Mouse (Mus musculus) limb, embryonic 13.5 days (tissue): ENCODE measurements around the gene Ttll7. TPM values are rescaled to one million over a fixed set of nuclear protein-coding genes. Genes with fewer than 3 reads are reported as not detected.

Experiments
- ATAC-seq: fragments of 200-750 bp; cut with Nextera tagmentation; 2 replicates; pipeline ENCODE4 v1.8.0; 2017; ENCODE audit warnings: low read depth, moderate number of reproducible peaks, moderate TSS enrichment; ENCODE audit not compliant: low FRiP score
- H3K27ac ChIP-seq: fragments of 300-500 bp; sonication (generic); 2 replicates; pipeline ENCODE4 v1.5.1; 2015; ENCODE audit warnings: inconsistent platforms, mild to moderate bottlenecking, moderate library complexity
- H3K27me3 ChIP-seq: fragments of 300-500 bp; sonication (generic); 2 replicates; pipeline ENCODE4 v1.6.1; 2015; ENCODE audit warnings: mild to moderate bottlenecking, inconsistent platforms
- H3K36me3 ChIP-seq: fragments of 300-500 bp; sonication (generic); 2 replicates; pipeline ENCODE4 v1.6.1; 2015; ENCODE audit warnings: inconsistent platforms, mild to moderate bottlenecking, moderate library complexity
- H3K4me1 ChIP-seq: fragments of 300-500 bp; sonication (generic); 2 replicates; pipeline ENCODE4 v1.6.1; 2015; ENCODE audit warnings: inconsistent platforms
- H3K4me2 ChIP-seq: fragments of 300-500 bp; sonication (generic); replicated peaks from 2 replicates; pipeline ENCODE4 v1.6.1; 2015; ENCODE audit warnings: inconsistent platforms, mild to moderate bottlenecking, moderate library complexity
- H3K4me3 ChIP-seq: fragments of 300-500 bp; sonication (generic); 2 replicates; pipeline ENCODE4 v1.5.1; 2015; ENCODE audit warnings: moderate library complexity, mild to moderate bottlenecking, inconsistent platforms
- H3K9ac ChIP-seq: fragments of 300-500 bp; sonication (generic); 2 replicates; pipeline ENCODE4 v1.6.1; 2015; ENCODE audit warnings: mild to moderate bottlenecking, inconsistent platforms
- H3K9me3 ChIP-seq: fragments of 300-500 bp; sonication (generic); 2 replicates; pipeline ENCODE4 v1.6.1; 2016; ENCODE audit warnings: inconsistent platforms
- whole genome bisulfite sequencing: fragments of 180-500 bp; shearing (Covaris S2); methylation state at CpG from one replicate; pipeline ENCODE4 v1.1.7; 2015; 5-methylcytosine and 5-hydroxymethylcytosine counted together
- polyA plus RNA-seq: library from polyadenylated mRNA; unstranded; fragments of >200 nt; fragmentation: Nextera tagmentation; extraction: Ambion mirVana; gene quantifications from 2 replicates; pipeline ENCODE4 v1.2.1, GENCODE M21; 2015

Ttll7 gene
- polyA plus RNA-seq: 2.1 and 2.5 TPM in 2 replicates

DNA sequence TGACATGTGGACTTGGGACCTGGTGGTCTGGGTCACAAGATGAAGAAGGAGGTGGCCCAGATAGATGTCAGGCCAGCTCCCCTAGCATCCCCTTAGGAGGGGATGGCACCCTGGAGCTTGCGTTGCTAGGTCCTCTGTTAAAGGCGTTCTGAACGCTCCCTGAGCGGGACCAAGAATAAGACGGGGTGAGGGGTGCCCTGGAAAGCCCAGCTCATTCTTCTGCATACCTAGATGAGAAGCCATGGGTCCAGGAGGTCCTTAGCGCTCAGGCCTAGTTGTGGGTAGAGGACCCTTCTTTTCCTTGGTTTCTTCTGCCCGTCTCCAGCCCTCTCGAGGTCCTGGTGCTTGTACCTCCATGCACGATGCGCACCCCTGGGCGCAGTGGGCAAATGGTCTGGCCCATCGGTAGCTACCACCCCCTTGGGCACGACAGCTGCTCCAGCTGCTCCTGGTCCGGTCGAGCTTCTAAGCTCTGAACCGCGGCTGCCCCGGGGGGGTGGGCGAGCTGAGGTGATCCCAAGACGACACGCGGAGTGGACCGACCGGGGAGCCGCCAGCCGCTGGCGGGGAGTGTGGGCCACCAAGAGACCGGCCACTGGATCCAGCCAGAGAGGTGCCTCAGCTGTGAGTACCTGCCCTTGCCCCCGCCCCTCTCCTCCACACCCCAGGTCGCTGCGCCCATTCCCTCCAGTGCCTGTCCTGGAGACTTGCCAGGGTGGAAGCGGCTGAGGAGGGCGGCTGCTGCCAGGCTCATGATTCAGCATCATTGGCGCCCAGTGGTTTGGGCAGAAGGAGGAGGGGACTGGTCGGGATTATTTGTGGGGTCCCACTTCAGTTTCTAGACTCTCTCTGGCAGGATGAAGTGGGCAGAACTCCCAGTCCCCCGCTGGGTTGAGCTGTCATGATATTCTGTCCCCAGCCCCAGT, at the start of gene Ttll7:
Gene Ttll7, plus strand, starts transcription at position 402 of the 926 bp plus-strand sequence.
- Histone ChIP-seq H3K4me3 (peak within 1 kb of the TSS; percentile 66), H3K9me3 (no peaks in the 10 kb centered on the region), H3K4me2 (peak within 1 kb of the TSS; percentile 92), H3K27ac (no peak within 1 kb of the TSS), H3K4me1 (peaks cover 10% of the 10 kb centered on the region; the same call in 1 of the 2 replicates), H3K9ac (peak within 1 kb of the TSS; percentile 73), H3K36me3 (no peaks in the 10 kb centered on the region), H3K27me3 (0 out of 2 replicates have a peak, but pooled peaks cover 2% of the 10 kb centered on the region)
- 0% methylated on average over 34 of the region's 36 CpGs for WGBS
- peak; percentile 98 for ATAC-seq

DNA sequence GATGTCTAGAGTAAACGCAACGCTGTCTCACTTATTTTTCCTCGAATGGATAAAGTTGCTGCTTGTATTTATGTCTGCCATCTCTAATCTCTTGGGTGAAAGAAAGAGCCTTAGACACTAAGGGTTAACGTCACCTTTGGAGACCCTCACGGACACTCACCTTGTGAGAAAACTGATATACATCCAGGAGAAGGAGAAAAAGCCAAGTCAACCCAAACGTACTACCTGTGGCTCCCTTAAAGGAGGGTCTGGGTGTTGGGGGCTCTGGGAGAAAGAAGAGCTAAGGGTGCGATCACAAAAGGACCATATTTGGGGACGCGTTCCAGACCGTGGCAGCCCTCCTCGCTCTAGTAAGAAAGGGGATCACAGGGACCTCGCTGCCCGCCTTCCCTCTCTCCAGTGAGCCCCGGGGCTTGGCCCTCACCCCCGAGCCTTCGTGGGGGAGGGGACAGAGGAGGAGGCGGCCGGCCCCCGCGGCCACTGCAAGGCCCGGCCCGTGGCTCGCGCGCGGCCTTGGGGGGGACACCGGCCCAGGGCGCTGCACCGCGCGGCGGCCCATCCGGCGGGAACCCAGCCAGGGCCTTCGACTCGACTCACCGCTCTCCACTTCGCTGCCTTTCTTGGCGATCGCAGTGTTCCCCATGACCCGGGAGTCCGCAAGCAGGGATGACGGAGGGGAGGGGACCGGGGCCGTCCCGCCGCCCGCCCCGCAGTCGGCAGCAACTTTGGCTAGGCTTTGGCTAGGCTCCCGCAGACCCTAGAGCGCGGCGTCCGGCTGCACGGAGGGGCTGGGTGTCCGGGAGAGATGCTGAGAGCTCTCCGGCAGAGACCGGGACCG, 39.9 kb upstream of the Ttll7 start:
- ATAC-seq: peak; percentile 75
- H3K27me3 ChIP-seq: no peaks in the 10 kb centered on the region; the same call in 1 of the 2 replicates
- H3K9ac ChIP-seq: peak overlapping the region; percentile 94
- H3K4me2 ChIP-seq: peak overlapping the region; percentile 83
- H3K36me3 ChIP-seq: 0 out of 2 replicates have a peak, but pooled peaks cover 4% of the 10 kb centered on the region
- peak overlapping the region; percentile 96 for H3K4me3 ChIP-seq
- WGBS: 1% methylated on average over 55 of the region's 60 CpGs
- no peaks in the 10 kb centered on the region for H3K9me3 ChIP-seq
- peaks cover 14% of the 10 kb centered on the region for H3K4me1 ChIP-seq
- peak overlapping the region; percentile 93 for H3K27ac ChIP-seq

DNA sequence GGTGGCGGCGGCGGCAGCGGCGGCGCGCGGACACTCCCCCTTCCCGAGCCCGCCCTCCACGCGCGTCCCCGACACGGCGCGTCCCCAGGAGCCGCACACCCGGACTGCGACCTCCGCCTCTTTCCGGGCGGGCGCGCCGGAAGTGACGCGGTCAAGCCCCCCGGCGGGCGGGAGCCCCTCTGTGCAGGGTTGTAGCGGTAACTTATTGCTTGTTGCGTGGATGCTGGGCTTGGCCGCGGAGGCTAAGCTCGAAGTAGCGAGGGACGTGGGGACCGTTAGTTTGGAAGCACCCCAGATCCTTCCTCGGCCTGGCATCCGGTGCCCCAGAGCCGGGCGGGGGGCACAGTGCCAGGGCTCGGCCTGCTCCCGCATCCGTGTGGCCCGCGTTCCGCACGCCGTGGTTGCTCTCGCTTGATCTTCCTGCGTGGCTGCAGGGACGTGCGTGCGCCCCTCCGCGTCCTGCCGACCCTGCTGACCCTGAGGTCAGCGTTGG, 39.2 kb upstream of the Ttll7 start, which contains the start of gene Prkacb:
Gene Prkacb, minus strand, starts transcription at position 90 of the 493 bp plus-strand sequence.
- Histone ChIP-seq H3K9me3 (no peaks in the 10 kb centered on the region), H3K4me1 (peaks cover 14% of the 10 kb centered on the region), H3K36me3 (no peaks in the 10 kb centered on the region), H3K4me3 (peak within 1 kb of the TSS; percentile 96), H3K9ac (peak within 1 kb of the TSS; percentile 94), H3K27ac (peak within 1 kb of the TSS; percentile 93), H3K27me3 (no peaks in the 10 kb centered on the region; the same call in 1 of the 2 replicates), H3K4me2 (peak within 1 kb of the TSS; percentile 83)
- WGBS: under 1% methylated on average over 45 of the region's 60 CpGs
- peak; percentile 97 for ATAC-seq

DNA sequence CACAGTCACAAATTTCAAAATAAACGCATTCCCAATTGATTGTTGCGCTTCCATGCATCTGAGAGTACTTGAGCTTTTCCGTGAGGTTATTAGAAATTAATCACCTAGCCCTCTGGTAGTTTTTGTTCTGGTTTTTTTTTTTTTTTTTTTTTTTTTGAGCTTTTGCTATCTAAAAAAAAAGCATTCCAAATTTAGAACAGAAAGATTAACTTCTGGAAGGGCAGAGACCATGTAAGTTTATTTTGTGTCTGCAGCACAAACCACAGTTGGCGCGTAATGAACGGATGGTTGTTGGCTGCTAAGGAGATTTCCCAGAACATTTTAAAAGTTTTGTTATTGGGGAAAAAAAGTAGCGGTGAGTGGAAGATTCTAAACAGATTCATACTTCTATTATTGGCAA, 38.5 kb upstream of the Ttll7 start:
- Histone ChIP-seq H3K27ac (no peak overlapping the region), H3K27me3 (no peaks in the 10 kb centered on the region; the same call in 1 of the 2 replicates), H3K9ac (peak overlapping the region; percentile 94), H3K4me2 (peak overlapping the region; percentile 83), H3K4me3 (peak overlapping the region; percentile 96), H3K4me1 (peaks cover 14% of the 10 kb centered on the region), H3K36me3 (no peaks in the 10 kb centered on the region), H3K9me3 (no peaks in the 10 kb centered on the region)
- 60% methylated on average over 7 of the region's 7 CpGs for WGBS
- ATAC-seq: no peak

DNA sequence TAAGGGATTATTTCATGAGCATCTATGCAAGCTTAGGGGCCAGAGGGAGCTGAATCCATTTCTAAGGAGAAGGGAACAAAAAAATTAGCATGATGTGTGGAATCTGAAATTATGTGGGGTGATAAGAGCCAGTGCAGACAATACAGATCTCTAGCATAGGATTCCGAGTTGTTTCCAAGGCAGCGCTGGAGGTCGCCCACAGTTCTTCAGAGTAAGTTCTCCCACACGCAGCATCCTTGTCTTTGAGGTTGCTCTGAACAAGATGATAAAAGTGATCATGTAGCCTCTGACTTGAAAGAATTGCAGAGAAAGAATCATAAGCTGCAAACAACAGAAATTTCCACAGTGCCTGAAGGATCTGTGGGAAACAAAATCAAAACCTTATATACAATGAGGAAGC, 31.4 kb upstream of the Ttll7 start:
- no peaks in the 10 kb centered on the region for H3K36me3 ChIP-seq
- no peak overlapping the region for H3K27ac ChIP-seq
- ATAC-seq: no peak
- no peak overlapping the region for H3K4me2 ChIP-seq
- WGBS: 91% methylated on average over 4 of the region's 4 CpGs
- no peaks in the 10 kb centered on the region for H3K9me3 ChIP-seq
- H3K4me1 ChIP-seq: 0 out of 2 replicates have a peak, but pooled peaks cover 3% of the 10 kb centered on the region
- peaks cover 3% of the 10 kb centered on the region; the same call in 1 of the 2 replicates for H3K27me3 ChIP-seq
- H3K9ac ChIP-seq: no peak overlapping the region
- no peak overlapping the region for H3K4me3 ChIP-seq

DNA sequence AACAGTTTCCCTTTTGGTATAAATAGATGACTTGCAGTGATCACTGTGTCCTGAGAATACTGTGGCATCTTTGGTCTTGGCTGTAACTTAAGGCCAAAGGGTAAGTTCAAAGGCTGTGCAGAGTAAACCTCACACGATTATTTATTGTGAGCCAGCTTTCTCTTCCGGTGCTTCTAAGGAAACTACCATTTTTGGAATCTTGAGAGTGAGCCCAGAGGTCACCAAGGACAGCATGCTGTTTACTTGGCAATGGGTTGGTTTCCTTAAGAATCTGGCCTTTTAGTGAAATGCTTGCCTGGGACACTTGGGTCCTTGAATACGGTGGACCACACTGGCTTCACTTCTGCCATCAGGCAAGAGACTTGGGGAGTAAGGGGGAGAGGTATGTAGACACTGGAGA, 9.4 kb upstream of the Ttll7 start:
- H3K36me3 ChIP-seq: no peaks in the 10 kb centered on the region
- no peaks in the 10 kb centered on the region for H3K27me3 ChIP-seq
- H3K27ac ChIP-seq: no peak overlapping the region
- WGBS: 30% methylated on average over 3 of the region's 3 CpGs
- H3K4me2 ChIP-seq: no peak overlapping the region
- H3K9ac ChIP-seq: no peak overlapping the region
- no peak for ATAC-seq
- H3K9me3 ChIP-seq: no peaks in the 10 kb centered on the region
- no peak overlapping the region for H3K4me3 ChIP-seq
- peaks cover 4% of the 10 kb centered on the region for H3K4me1 ChIP-seq

DNA sequence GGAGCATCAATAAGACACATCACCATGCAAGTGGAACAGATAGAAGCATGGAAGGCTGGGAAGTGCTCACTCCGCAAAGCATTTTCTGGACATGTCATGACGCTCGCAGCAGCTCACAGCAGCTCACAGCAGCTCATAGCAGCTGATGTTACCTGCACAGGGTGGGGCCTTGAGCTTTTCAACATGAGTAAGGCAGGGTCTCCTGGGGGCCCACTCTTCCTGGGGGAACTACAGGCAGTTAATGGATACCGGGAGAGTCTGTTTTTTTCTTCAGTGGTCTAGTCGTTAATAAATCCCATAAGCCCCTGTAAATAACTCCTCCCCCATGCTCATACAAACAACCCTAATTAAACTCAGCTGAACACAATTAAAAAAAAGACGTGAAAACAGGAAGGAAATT, 8.7 kb upstream of the Ttll7 start:
- Histone ChIP-seq H3K9ac (no peak overlapping the region), H3K9me3 (no peaks in the 10 kb centered on the region), H3K4me2 (no peak overlapping the region; the same call in 1 of the 2 replicates), H3K4me3 (no peak overlapping the region), H3K36me3 (no peaks in the 10 kb centered on the region), H3K27me3 (no peaks in the 10 kb centered on the region), H3K4me1 (peaks cover 4% of the 10 kb centered on the region), H3K27ac (no peak overlapping the region)
- no peak for ATAC-seq
- 34% methylated on average over 6 of the region's 6 CpGs for WGBS

DNA sequence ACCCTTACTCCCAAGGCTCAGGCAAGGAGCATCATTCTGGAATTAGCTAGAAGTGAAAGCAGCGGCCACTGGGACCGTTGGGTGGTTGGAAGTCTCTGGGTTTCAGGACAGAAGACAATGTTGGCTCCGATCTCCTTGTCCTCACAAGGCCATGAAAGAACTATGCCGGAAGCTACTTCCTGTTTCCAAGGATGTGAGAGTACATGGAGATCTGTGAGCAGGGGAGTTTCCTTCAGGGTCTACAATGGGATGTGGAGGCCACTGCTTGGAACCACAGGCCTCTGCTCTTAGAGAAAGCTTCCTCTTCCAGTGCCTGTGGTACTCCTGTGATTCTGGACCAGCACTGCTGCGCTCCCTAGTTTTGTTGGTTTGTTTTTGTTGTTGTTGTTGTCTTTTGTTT, 5.9 kb upstream of the Ttll7 start:
- ATAC-seq: no peak
- 95% methylated on average over 5 of the region's 5 CpGs for whole genome bisulfite sequencing
- Histone ChIP-seq H3K4me2 (no peak overlapping the region), H3K4me3 (no peak overlapping the region), H3K4me1 (peaks cover 4% of the 10 kb centered on the region), H3K9ac (no peak overlapping the region), H3K27me3 (no peaks in the 10 kb centered on the region), H3K27ac (no peak overlapping the region), H3K9me3 (no peaks in the 10 kb centered on the region), H3K36me3 (no peaks in the 10 kb centered on the region)

DNA sequence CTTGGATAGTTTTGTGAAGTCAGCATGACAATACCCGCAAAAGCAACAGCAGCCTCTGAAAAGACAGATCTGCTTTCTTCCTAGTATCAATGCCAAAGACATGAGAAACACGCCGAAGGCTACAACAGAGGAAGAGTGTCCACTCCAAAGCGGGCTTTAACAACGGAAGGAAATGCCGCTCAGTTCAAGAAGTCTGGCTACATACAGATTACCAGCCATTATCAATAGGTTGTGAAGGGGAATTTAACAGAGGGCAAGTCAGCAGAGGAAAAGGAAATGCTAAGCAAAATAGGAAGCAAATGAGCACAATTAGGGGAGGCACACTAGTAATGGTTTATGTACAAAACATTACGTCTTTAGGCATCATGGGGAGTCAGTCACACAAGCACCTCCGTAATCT, 4.1 kb upstream of the Ttll7 start:
- H3K9ac ChIP-seq: no peak overlapping the region
- no peak overlapping the region for H3K4me2 ChIP-seq
- no peak overlapping the region for H3K27ac ChIP-seq
- 78% methylated on average over 8 of the region's 8 CpGs for WGBS
- no peaks in the 10 kb centered on the region for H3K9me3 ChIP-seq
- no peak for ATAC-seq
- 0 out of 2 replicates have a peak, but pooled peaks cover 2% of the 10 kb centered on the region for H3K27me3 ChIP-seq
- H3K36me3 ChIP-seq: no peaks in the 10 kb centered on the region
- H3K4me3 ChIP-seq: no peak overlapping the region
- H3K4me1 ChIP-seq: peaks cover 14% of the 10 kb centered on the region

DNA sequence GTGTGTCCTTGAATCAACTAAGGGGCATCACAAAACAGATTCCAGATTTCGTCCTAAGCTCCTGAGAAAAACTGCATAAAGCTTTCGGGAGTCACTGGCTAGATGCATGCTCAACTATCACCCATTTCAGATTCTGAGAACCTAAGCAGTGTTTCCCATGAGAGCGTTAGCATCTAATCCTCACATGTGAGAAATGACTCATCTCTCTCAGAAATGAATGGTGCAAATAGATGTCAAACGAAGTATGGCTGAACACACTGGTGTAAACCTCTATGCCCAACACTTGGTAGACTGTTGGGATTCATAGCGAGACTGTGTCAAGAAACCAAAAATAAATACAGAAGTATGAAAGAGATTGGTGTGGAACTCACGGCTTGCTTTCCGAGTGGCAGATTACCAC, 2.8 kb upstream of the Ttll7 start:
- no peak for ATAC-seq
- no peak overlapping the region for H3K9ac ChIP-seq
- H3K4me2 ChIP-seq: no peak overlapping the region
- no peaks in the 10 kb centered on the region for H3K9me3 ChIP-seq
- 0 out of 2 replicates have a peak, but pooled peaks cover 2% of the 10 kb centered on the region for H3K27me3 ChIP-seq
- WGBS: 92% methylated on average over 7 of the region's 7 CpGs
- H3K4me3 ChIP-seq: no peak overlapping the region
- no peaks in the 10 kb centered on the region for H3K36me3 ChIP-seq
- no peak overlapping the region for H3K27ac ChIP-seq
- H3K4me1 ChIP-seq: peaks cover 10% of the 10 kb centered on the region; the same call in 1 of the 2 replicates

DNA sequence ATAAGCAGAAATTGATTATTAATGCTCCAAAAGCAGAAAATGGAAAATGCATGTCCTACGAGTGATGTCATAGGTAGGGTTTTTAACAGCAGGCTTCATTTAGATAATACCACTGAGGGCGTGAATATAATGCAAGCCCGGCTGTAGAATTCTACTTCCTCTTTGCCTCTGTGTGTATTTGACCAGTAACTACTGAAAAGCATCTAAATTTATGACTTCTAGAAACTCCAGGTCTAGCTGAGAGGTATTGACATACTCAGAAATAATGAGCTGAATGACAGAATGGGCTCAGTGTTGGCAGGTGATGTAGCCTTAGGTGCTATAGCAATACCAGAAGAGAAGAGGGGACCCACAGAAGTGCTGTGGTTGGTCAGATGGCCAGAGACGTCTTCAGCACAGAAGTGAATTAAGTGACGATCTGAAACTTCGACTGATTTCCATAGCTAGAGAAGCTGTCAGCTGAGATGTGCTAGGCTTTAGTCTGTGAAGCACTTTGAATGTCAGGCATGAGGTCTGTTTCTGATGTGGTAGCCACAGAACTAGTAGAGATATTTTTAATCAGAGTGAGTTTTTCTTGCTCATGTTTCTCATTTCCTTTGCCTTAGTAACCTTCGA, 2.4 kb downstream of the Ttll7 start:
- H3K4me1 ChIP-seq: peaks cover 10% of the 10 kb centered on the region; the same call in 1 of the 2 replicates
- 82% methylated on average over 7 of the region's 7 CpGs for WGBS

More for the DNA sequence above, 2.4 kb downstream of the Ttll7 start:
- H3K9ac ChIP-seq: no peak overlapping the region
- no peaks in the 10 kb centered on the region for H3K36me3 ChIP-seq
- no peak overlapping the region for H3K4me3 ChIP-seq
- H3K9me3 ChIP-seq: no peaks in the 10 kb centered on the region
- no peak overlapping the region for H3K27ac ChIP-seq
- ATAC-seq: no peak
- H3K27me3 ChIP-seq: 0 out of 2 replicates have a peak, but pooled peaks cover 2% of the 10 kb centered on the region
- no peak overlapping the region for H3K4me2 ChIP-seq
